Mouse (Mus musculus): Measurements from ENCODE around the gene Hcrtr1.

DNA sequence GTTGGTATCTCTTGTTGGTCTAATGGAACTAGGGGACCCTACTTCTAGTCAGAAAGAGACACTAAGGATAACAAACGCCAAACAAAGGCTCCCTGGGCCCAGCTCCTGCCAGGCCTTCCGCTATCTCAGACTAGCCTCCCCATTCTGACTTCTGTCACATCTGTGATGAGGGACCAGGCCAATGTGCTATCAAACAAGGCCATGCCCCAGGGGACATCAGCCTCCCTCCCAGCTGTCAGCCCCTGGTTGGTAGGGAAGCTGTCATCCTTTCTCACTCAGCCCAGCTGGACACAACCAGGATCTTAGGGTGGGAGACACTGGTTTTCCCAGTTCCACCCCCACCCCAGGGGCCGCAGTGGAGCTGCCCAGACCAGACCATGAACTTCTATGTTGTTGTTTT, 44.0 kb downstream of the Hcrtr1 start:
- TF ChIP-seq GATA1 (IDR thresholded peaks at IDR 0.05; ENCODE audit: borderline replicate concordance, low read length) = no peak
- TF ChIP-seq FLI1 (IDR thresholded peaks at IDR 0.05; ENCODE audit: low read length) = no peak
